In genomic region chr10:126809587-126809986, GRCm38 (mm10) we compare ENCODE assay signal across 8 mouse cellular contexts.
DNase-seq lines count a peak whose midpoint lies in the region; ATAC-seq lines count a peak whose summit lies in the region.

No protein-coding gene starts in this region.

- WGBS in lung, embryonic 16.5 days: 43% methylated on average over 17 of the region's 17 CpGs
- 43% methylated on average over 17 of the region's 17 CpGs for WGBS in heart, embryonic 16.5 days
- 47% methylated on average over 17 of the region's 17 CpGs for WGBS in midbrain, embryonic 15.5 days

- H3K27me3 ChIP-seq in lung, embryonic 16.5 days (ENCODE audit: control insufficient read depth, insufficient read depth, low read depth, low read length): no peaks in the 10 kb centered on the region
- no peaks in the 10 kb centered on the region for H3K27me3 ChIP-seq in heart, embryonic 16.5 days (ENCODE audit: control insufficient read depth, insufficient read depth, low read length)
- H3K27me3 ChIP-seq in midbrain, embryonic 15.5 days (replicated peaks): no peaks in the 10 kb centered on the region

- peak overlapping the region; percentile 49 for H3K4me3 ChIP-seq in lung, embryonic 16.5 days (ENCODE audit: low read length)
- peak overlapping the region; percentile 45 for H3K4me3 ChIP-seq in heart, embryonic 16.5 days (ENCODE audit: low read length)
- H3K4me3 ChIP-seq in midbrain, embryonic 15.5 days: peak overlapping the region; percentile 11

- peak overlapping the region; percentile 47 for H3K9ac ChIP-seq in lung, embryonic 16.5 days (ENCODE audit: low read length)
- H3K9ac ChIP-seq in heart, embryonic 16.5 days (ENCODE audit: low read length): 0 out of 2 replicates have a peak overlapping the region, but pooled peaks have one; percentile 21
- H3K9ac ChIP-seq in midbrain, embryonic 15.5 days: no peak overlapping the region

- H3K4me1 ChIP-seq in lung, embryonic 16.5 days (replicated peaks; ENCODE audit: control insufficient read depth, insufficient read depth, low read length): 0 out of 2 replicates have a peak, but pooled peaks cover 2% of the 10 kb centered on the region
- no peaks in the 10 kb centered on the region for H3K4me1 ChIP-seq in heart, embryonic 16.5 days (ENCODE audit: control insufficient read depth, insufficient read depth, low read length)
- 0 out of 2 replicates have a peak, but pooled peaks cover 6% of the 10 kb centered on the region for H3K4me1 ChIP-seq in midbrain, embryonic 15.5 days

- H3K4me2 ChIP-seq in lung, embryonic 16.5 days (ENCODE audit: low read depth, low read length): peak overlapping the region; percentile 55
- peak overlapping the region; percentile 63 for H3K4me2 ChIP-seq in heart, embryonic 16.5 days (ENCODE audit: low read depth, low read length)
- H3K4me2 ChIP-seq in midbrain, embryonic 15.5 days: peak overlapping the region; percentile 41

- H3K27ac ChIP-seq in lung, embryonic 16.5 days (ENCODE audit: low read length): no peak overlapping the region
- no peak overlapping the region for H3K27ac ChIP-seq in heart, embryonic 16.5 days (ENCODE audit: low read length)
- H3K27ac ChIP-seq in midbrain, embryonic 15.5 days: peak overlapping the region; percentile 48; the same call in 1 of the 2 replicates

- no peak for DNase-seq in lung, postnatal 25 days (ENCODE audit: low spot score)
- DNase-seq in cerebellum, postnatal 10 days: peak; percentile 64 to 65
- peak; percentile 49 for DNase-seq in left cerebral cortex, postnatal 4 days
- no peak for DNase-seq in spleen, postnatal 10 days (ENCODE audit: low spot score in 2 of 2)
- DNase-seq in urinary bladder, postnatal 36 days (ENCODE audit: low spot score in 2 of 2): no peak

- ATAC-seq in lung, embryonic 16.5 days (ENCODE audit: low read depth): peak; percentile 61
- ATAC-seq in heart, embryonic 16.5 days (replicated peaks; ENCODE audit: extremely low read depth, insufficient read depth, low FRiP score): no peak; the same call in 1 of the 2 replicates
- peak; percentile 58; the same call in 1 of the 2 replicates for ATAC-seq in midbrain, embryonic 15.5 days (replicated peaks)

- H3K36me3 ChIP-seq in lung, embryonic 16.5 days (ENCODE audit: control insufficient read depth, insufficient read depth, low read length): no peaks in the 10 kb centered on the region
- H3K36me3 ChIP-seq in heart, embryonic 16.5 days (ENCODE audit: control insufficient read depth, insufficient read depth): no peaks in the 10 kb centered on the region
- H3K36me3 ChIP-seq in midbrain, embryonic 15.5 days (replicated peaks): no peaks in the 10 kb centered on the region

- no peaks in the 10 kb centered on the region for H3K9me3 ChIP-seq in lung, embryonic 16.5 days (ENCODE audit: control insufficient read depth, low read length)
- 0 out of 2 replicates have a peak, but pooled peaks cover 2% of the 10 kb centered on the region for H3K9me3 ChIP-seq in heart, embryonic 16.5 days (replicated peaks; ENCODE audit: control insufficient read depth, low read length)
- H3K9me3 ChIP-seq in midbrain, embryonic 15.5 days: no peaks in the 10 kb centered on the region

- intact Hi-C loops in left cerebral cortex, postnatal 4 days (cut with DNase I): no loop called here

Comparison
In these comparisons a context has a peak if more than half of its experiments do, and no peak if none do; other contexts are left out.
1. DNase-seq: peak in cerebellum, postnatal 10 days (2 of 2) and left cerebral cortex, postnatal 4 days (single experiment); none in lung, postnatal 25 days (single experiment), spleen, postnatal 10 days (0 of 2) and urinary bladder, postnatal 36 days (0 of 2).
2. Peak in every context shown above with its lines, with median percentiles within 50 percentile points of each other: H3K4me2 ChIP-seq and H3K4me3 ChIP-seq.